Mouse (Mus musculus) ES-E14 (cell line): ENCODE measurements around the gene Cdc37.

Experiments
- HCFC1 ChIP-seq: IDR thresholded peaks from 2 replicates; pipeline ENCODE4 v1.6.1; 2012; ENCODE audit warnings: low read length, inconsistent platforms, borderline replicate concordance; ENCODE audit not compliant: insufficient read depth
- MAFK ChIP-seq: IDR thresholded peaks from 2 replicates; pipeline ENCODE4 v1.6.1; 2014; ENCODE audit warnings: mild to moderate bottlenecking, low read depth, low read length, inconsistent platforms; ENCODE audit not compliant: insufficient read depth
- ZNF384 ChIP-seq: IDR thresholded peaks from 2 replicates; pipeline ENCODE4 v1.6.1; 2012; ENCODE audit warnings: low read depth, low read length, inconsistent platforms

GRCm38 (mm10) chr9:21148427-21148826 lies 1.4 kb downstream of the Cdc37 start:
- no peak for TF ChIP-seq MAFK
- TF ChIP-seq HCFC1, result no peak
- no peak for TF ChIP-seq ZNF384
